Mouse (Mus musculus) intestine, embryonic 16.5 days (tissue): ENCODE measurements around the gene BC028528. TPM values are rescaled to one million over a fixed set of nuclear protein-coding genes. Genes with fewer than 3 reads are reported as not detected.

Experiments used
- ATAC-seq: fragments of 200-750 bp; cut with Nextera tagmentation; 2 replicates; pipeline ENCODE4 v1.8.0; 2017; ENCODE audit warnings: moderate TSS enrichment, moderate library complexity
- H3K27ac ChIP-seq: fragments of 300-500 bp; sonication (generic); 2 replicates; pipeline ENCODE4 v1.5.1; 2014; ENCODE audit warnings: mild to moderate bottlenecking, low read length
- H3K27me3 ChIP-seq: fragments of 300-500 bp; sonication (generic); replicated peaks from 2 replicates; pipeline ENCODE4 v1.6.1; 2014; ENCODE audit warnings: low read length, control low read depth, mixed read lengths; ENCODE audit not compliant: control insufficient read depth, insufficient read depth
- H3K36me3 ChIP-seq: fragments of 300-500 bp; sonication (generic); 2 replicates; pipeline ENCODE4 v1.6.1; 2014; ENCODE audit warnings: low read length, control low read depth; ENCODE audit not compliant: control insufficient read depth, insufficient read depth
- H3K4me1 ChIP-seq: fragments of 300-500 bp; sonication (generic); 2 replicates; pipeline ENCODE4 v1.6.1; 2014; ENCODE audit warnings: low read length, control low read depth, mixed read lengths; ENCODE audit not compliant: control insufficient read depth, insufficient read depth
- H3K4me2 ChIP-seq: fragments of 300-500 bp; sonication (generic); 2 replicates; pipeline ENCODE4 v1.6.1; 2014; ENCODE audit warnings: low read depth, low read length, control low read depth
- H3K4me3 ChIP-seq: fragments of 300-500 bp; sonication (generic); 2 replicates; pipeline ENCODE4 v1.5.1; 2014; ENCODE audit warnings: mild to moderate bottlenecking, low read length
- H3K9ac ChIP-seq: fragments of 300-500 bp; sonication (generic); 2 replicates; pipeline ENCODE4 v1.6.1; 2014; ENCODE audit warnings: low read depth, low read length
- H3K9me3 ChIP-seq: fragments of 300-500 bp; sonication (generic); 2 replicates; pipeline ENCODE4 v1.6.1; 2016; ENCODE audit warnings: low read length, control low read depth; ENCODE audit not compliant: control insufficient read depth
- WGBS: fragments of 180-500 bp; shearing (Covaris S2); extraction: QIAGEN DNeasy Blood & Tissue Kit; methylation state at CpG from one replicate; pipeline ENCODE4 v1.1.7; 2014; 5-methylcytosine and 5-hydroxymethylcytosine counted together
- polyA plus RNA-seq: library from polyadenylated mRNA; unstranded; fragments of >200 nt; fragmentation: Nextera tagmentation; extraction: Ambion mirVana; gene quantifications from 2 replicates; pipeline ENCODE4 v1.2.1, GENCODE M21; 2015

Gene BC028528
- 18.4 and 19.8 TPM in 2 replicates for polyA plus RNA-seq

DNA sequence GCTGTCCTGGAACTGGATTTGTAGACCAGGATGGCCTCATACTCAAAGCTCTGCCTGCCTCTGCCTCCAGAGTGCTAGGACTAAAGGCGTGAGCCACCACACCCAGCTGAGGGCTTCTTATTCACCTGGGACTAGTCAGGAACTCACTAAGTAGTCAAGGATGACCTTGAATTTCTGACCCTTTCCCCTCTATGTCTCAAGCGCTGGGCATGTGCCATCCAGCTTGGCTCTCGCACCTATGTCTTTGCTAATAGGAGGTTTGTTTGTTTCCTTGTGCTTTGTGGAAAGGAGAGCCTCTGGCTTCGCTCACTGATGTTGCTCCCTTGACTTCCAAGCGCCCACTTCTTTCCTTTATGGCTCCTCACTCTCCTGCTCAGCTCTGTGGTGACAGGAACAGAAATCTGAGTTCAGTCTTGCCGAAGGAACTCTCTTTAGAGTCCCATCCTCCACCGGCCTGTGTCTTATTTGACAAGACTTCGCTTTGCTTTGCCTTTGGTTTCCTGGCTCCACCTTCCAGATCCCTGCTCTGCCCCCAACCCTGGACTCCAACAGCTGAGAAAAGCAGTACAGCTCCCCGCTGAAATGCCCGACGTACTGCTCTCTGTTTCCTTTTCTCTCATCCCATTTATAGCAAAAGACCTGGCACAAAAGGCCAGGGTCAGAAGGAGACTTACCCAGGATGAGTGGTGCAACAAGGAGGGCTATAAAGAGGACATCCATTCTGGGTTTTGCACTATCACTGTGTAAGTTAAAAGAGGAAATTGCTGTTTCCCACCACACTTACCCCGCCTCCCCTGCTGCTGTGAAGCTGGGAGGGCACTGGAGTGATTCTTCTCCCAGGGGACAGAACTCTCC, at the start of gene BC028528:
Gene BC028528 (minus strand): TSS at position 795 of the 855 bp plus-strand sequence.
- Histone ChIP-seq H3K27ac (peak within 1 kb of the TSS; percentile 85), H3K4me2 (peak within 1 kb of the TSS; percentile 50), H3K4me1 (peaks cover 23% of the 10 kb centered on the region), H3K4me3 (peak within 1 kb of the TSS; percentile 35), H3K36me3 (no peaks in the 10 kb centered on the region), H3K9me3 (no peaks in the 10 kb centered on the region), H3K9ac (peak within 1 kb of the TSS; percentile 59), H3K27me3 (no peaks in the 10 kb centered on the region)
- peak; percentile 8; the same call in 1 of the 2 replicates for ATAC-seq
- 20% methylated on average over 12 of the region's 12 CpGs for WGBS

DNA sequence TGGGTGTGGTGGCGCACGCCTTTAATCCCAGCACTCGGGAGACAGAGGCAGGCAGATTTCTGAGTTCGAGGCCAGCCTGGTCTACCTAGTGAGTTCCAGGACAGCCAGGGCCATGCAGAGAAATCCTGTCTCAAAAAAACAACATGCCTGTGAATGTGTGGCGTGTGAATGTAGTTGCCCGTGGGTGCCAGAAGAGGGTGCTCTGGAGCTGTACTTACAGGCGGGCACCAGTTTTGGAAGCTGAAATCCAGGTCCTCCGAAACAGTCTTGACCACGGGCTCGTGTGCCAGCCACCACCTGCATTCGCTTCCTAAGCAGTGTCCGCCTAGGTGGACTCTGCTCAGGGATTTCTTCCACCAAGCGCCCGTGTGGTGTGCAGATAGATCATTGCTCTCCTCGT, 47.0 kb upstream of the BC028528 start:
- Histone ChIP-seq H3K36me3 (peaks cover 36% of the 10 kb centered on the region), H3K9ac (no peak overlapping the region), H3K27me3 (no peaks in the 10 kb centered on the region), H3K9me3 (no peaks in the 10 kb centered on the region), H3K4me2 (no peak overlapping the region), H3K4me3 (no peak overlapping the region), H3K27ac (no peak overlapping the region), H3K4me1 (no peaks in the 10 kb centered on the region)
- 93% methylated on average over 15 of the region's 15 CpGs for WGBS
- no peak for ATAC-seq

GRCm38 (mm10) chr3:95938217-95938616, 46.4 kb upstream of the BC028528 start:
- no peak overlapping the region for H3K9ac ChIP-seq
- H3K4me2 ChIP-seq = no peak overlapping the region
- no peak overlapping the region for H3K27ac ChIP-seq
- no peak overlapping the region for H3K4me3 ChIP-seq
- WGBS = 95% methylated on average over 8 of the region's 8 CpGs
- peaks cover 36% of the 10 kb centered on the region for H3K36me3 ChIP-seq
- no peaks in the 10 kb centered on the region for H3K9me3 ChIP-seq
- no peak for ATAC-seq
- no peaks in the 10 kb centered on the region for H3K27me3 ChIP-seq
- H3K4me1 ChIP-seq = no peaks in the 10 kb centered on the region

DNA sequence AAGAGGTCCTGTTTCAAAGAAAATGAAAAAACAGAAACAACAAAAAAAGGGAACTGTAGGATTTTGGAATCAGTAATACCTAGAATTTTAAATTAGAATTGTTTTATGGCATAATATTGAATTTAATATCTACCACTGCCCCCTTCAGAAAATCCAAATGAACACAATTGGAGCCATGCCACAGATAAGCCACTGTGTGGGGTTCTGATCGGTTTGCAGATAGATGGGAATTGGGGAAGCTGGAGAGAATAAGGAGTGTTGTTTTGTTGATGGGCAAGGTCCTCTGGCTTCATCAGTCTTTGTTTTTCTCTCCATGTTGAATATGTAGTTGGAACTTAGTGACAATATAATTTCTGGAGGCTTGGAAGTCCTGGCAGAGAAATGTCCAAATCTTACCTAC, 42.6 kb upstream of the BC028528 start:
- Histone ChIP-seq H3K36me3 (peaks cover 23% of the 10 kb centered on the region), H3K9me3 (no peaks in the 10 kb centered on the region), H3K4me1 (peaks cover 8% of the 10 kb centered on the region), H3K4me3 (no peak overlapping the region), H3K27ac (no peak overlapping the region), H3K9ac (no peak overlapping the region), H3K27me3 (no peaks in the 10 kb centered on the region), H3K4me2 (no peak overlapping the region)
- ATAC-seq = no peak
- 81% methylated on average over 1 of the region's 1 CpGs for WGBS

DNA sequence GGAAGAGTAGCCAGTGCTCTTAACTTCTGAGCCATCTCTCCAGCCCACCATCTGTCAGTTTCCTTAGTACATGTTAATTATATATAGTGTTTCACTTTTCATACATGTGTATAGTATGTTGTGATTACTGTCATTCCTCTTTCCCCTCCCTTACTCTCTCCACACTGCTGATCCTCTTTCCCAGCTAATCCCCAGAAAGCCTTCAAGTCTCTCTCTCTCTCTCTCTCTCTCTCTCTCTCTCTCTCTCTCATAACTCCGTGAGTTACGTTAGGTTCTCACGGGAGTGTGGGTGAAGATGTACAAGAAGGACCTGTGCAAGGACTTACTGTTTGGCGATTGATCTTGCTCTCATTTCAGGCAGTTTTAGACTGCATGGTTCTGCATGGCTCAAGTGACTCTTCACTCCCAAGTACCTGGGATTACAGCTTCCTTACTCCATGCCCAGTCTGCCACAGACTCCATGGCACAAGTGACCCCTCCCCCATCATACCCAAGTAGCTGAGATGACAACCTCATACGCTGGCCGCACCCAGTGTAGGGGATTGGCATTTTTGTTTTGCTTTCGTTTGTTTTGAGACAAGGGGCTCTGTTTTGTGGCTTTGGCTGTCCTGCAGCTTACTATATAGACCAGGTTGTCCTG, 41.4 kb upstream of the BC028528 start:
- no peak overlapping the region for H3K27ac ChIP-seq
- no peaks in the 10 kb centered on the region for H3K27me3 ChIP-seq
- H3K36me3 ChIP-seq = peaks cover 16% of the 10 kb centered on the region
- peaks cover 10% of the 10 kb centered on the region for H3K4me1 ChIP-seq
- no peaks in the 10 kb centered on the region for H3K9me3 ChIP-seq
- WGBS = 94% methylated on average over 7 of the region's 7 CpGs
- no peak for ATAC-seq
- no peak overlapping the region for H3K9ac ChIP-seq
- H3K4me2 ChIP-seq = no peak overlapping the region
- no peak overlapping the region for H3K4me3 ChIP-seq

- Histone ChIP-seq H3K4me2 (no peak overlapping the region), H3K27ac (no peak overlapping the region), H3K4me1 (peaks cover 10% of the 10 kb centered on the region), H3K36me3 (peaks cover 15% of the 10 kb centered on the region), H3K9me3 (no peaks in the 10 kb centered on the region), H3K27me3 (no peaks in the 10 kb centered on the region), H3K9ac (no peak overlapping the region), H3K4me3 (no peak overlapping the region)
- 88% methylated on average over 7 of the region's 7 CpGs for WGBS
- no peak for ATAC-seq
These were observed 40.8 kb upstream of the BC028528 start for GRCm38 (mm10) chr3:95932566-95932965.

- Histone ChIP-seq H3K4me3 (no peak overlapping the region), H3K36me3 (peaks cover 11% of the 10 kb centered on the region), H3K27me3 (no peaks in the 10 kb centered on the region), H3K4me2 (no peak overlapping the region), H3K4me1 (peaks cover 10% of the 10 kb centered on the region), H3K9me3 (no peaks in the 10 kb centered on the region), H3K27ac (no peak overlapping the region), H3K9ac (no peak overlapping the region)
- ATAC-seq = no peak
- WGBS = 64% methylated on average over 1 of the region's 1 CpGs
These were observed 40.4 kb upstream of the BC028528 start for GRCm38 (mm10) chr3:95932157-95932556.

DNA sequence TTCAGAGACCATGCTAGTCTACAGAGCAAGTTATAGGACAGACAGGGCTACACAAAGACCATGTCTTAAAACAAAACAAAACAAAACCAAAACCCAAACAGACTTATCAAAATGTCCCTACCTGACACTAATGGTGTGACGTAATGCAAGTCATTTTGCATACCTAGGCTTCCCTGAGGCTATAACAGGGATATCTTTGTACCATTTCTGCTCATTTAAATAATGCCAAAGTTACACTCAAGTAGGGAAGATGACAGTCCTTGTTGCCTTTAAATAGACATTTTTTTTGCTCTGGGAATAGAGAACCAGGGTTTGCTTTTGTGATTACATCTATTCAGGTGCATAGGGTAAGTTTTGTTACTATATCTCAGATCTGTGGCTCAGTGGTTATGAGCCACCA, 39.7 kb upstream of the BC028528 start:
- Histone ChIP-seq H3K9me3 (no peaks in the 10 kb centered on the region), H3K9ac (no peak overlapping the region), H3K4me3 (no peak overlapping the region), H3K27ac (no peak overlapping the region), H3K36me3 (peaks cover 8% of the 10 kb centered on the region), H3K4me2 (no peak overlapping the region), H3K27me3 (no peaks in the 10 kb centered on the region), H3K4me1 (peaks cover 10% of the 10 kb centered on the region)
- WGBS = 92% methylated on average over 1 of the region's 1 CpGs
- no peak for ATAC-seq

DNA sequence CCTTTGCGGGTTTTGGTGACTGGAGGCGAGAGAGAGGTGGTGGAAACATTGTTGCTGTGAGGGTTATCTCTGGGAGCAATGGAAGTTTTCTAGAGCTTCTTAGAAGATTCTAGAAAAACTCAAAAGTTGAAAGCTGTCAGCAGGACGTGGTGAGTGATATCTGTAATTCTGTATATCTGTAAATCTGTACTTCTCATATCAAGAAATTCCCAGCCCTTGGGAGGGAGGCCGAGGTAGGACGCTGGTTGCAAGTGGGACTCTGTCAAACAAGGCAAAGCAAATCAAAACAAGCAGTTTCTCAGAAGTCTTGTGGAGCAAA, 38.6 kb upstream of the BC028528 start:
- ATAC-seq = no peak
- 1% methylated on average over 5 of the region's 5 CpGs for WGBS
- H3K27ac ChIP-seq = peak overlapping the region; percentile 88

More for the DNA sequence above, 38.6 kb upstream of the BC028528 start:
- Histone ChIP-seq H3K9me3 (no peaks in the 10 kb centered on the region), H3K27me3 (no peaks in the 10 kb centered on the region), H3K36me3 (peaks cover 8% of the 10 kb centered on the region), H3K4me1 (peaks cover 10% of the 10 kb centered on the region), H3K4me2 (peak overlapping the region; percentile 67), H3K9ac (peak overlapping the region; percentile 85), H3K4me3 (peak overlapping the region; percentile 86)
